Mouse (Mus musculus): ENCODE measurements around the gene Rnf157. TPM values are rescaled to one million over a fixed set of nuclear protein-coding genes. Genes with fewer than 3 reads are reported as not detected.

The Rnf157 gene
- polyA plus RNA-seq, 1 experiment from 2014 or later, result 8.6 TPM

DNA sequence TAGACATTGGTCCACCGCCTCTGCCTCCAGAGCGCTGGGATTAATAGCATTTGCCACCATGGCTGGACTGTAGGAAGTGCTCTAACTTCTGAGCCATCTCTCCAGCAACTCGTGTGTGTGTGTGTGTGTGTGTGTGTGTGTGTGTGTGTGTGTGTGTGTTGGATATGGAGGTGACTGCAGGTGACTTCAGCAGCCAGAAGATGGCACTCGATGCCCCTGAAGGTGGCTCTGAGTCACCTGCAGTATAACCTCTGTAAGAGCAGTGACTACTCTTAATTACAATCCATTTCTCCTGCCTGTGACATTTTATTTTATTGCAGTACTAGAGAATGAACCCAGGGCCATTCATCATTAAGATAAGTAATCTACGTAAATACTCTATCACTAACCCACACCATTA lies 61.5 kb downstream of the Rnf157 start:
- H3K36me3 ChIP-seq (ENCODE audit: control insufficient read depth, insufficient read depth, low read length), result peaks cover 9% of the 10 kb centered on the region
- H3K4me3 ChIP-seq (ENCODE audit: low read depth, low read length), result no peak overlapping the region
- H3K4me2 ChIP-seq, result no peak overlapping the region
- H3K9me3 ChIP-seq (replicated peaks; ENCODE audit: control insufficient read depth, low read length), result no peaks in the 10 kb centered on the region
- WGBS (ENCODE audit: insufficient replicate concordance), result 83% methylated on average over 5 of the region's 5 CpGs
- H3K4me1 ChIP-seq (ENCODE audit: control insufficient read depth, insufficient read depth, low read length), result 0 out of 2 replicates have a peak, but pooled peaks cover 5% of the 10 kb centered on the region
- no peak overlapping the region for H3K27ac ChIP-seq (ENCODE audit: low read depth, low read length)
- H3K9ac ChIP-seq (ENCODE audit: low read depth, low read length), result no peak overlapping the region
- H3K27me3 ChIP-seq (ENCODE audit: control insufficient read depth, insufficient read depth, low read length), result no peaks in the 10 kb centered on the region
- no peak for ATAC-seq (replicated peaks; ENCODE audit: insufficient number of reproducible peaks, low FRiP score, low TSS enrichment)

DNA sequence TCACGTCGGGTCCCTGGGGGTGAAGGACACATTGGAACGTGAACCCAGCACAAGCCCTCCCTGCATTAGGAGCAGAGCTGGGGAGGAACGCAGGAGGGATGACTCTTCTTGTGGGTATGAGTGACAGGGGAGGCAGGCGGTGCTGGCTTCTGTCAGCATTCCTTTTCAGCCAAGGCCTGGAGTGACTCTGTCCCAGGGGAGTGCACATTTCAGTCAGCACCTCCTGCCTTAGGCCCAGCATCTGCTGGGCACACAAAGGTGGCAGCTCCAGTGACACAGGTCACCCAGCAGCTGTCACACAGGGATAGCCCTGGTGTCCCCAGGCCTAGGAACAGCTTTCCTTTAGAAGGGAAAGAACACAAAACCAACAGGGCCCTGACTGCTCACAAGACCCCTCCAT lies 64.9 kb downstream of the Rnf157 start:
- Histone ChIP-seq H3K27me3 (ENCODE audit: control insufficient read depth, insufficient read depth, low read length) (no peaks in the 10 kb centered on the region), H3K27ac (ENCODE audit: low read depth, low read length) (no peak overlapping the region), H3K9me3 (replicated peaks; ENCODE audit: control insufficient read depth, low read length) (no peaks in the 10 kb centered on the region), H3K36me3 (ENCODE audit: control insufficient read depth, insufficient read depth, low read length) (peaks cover 6% of the 10 kb centered on the region), H3K4me3 (ENCODE audit: low read depth, low read length) (no peak overlapping the region), H3K9ac (ENCODE audit: low read depth, low read length) (no peak overlapping the region), H3K4me2 (no peak overlapping the region), H3K4me1 (ENCODE audit: control insufficient read depth, insufficient read depth, low read length) (0 out of 2 replicates have a peak, but pooled peaks cover 5% of the 10 kb centered on the region)
- 46% methylated on average over 5 of the region's 5 CpGs for WGBS (ENCODE audit: insufficient replicate concordance)
- no peak for ATAC-seq (replicated peaks; ENCODE audit: insufficient number of reproducible peaks, low FRiP score, low TSS enrichment)

DNA sequence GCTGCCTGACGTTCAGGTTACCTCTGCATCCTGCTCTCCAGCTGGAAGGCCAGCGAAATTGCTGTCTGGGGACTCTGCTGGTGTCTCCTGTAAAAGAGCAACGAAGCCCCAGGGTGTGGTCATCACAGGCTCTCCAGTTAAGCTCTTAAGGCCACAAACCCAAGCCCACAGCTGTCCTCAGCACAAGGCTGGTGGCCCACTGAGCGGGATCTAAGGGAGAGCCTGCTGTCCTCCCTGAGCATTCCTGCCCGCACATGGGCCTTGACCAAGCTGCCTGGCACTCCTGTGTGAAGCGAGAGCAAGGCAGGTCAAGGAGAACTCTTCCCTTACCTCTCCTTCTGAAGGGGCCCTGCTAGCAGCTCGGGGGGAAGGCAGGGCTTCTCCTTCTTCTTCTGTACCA lies 65.8 kb downstream of the Rnf157 start:
- no peak for ATAC-seq (replicated peaks; ENCODE audit: insufficient number of reproducible peaks, low FRiP score, low TSS enrichment)
- Histone ChIP-seq H3K4me2 (no peak overlapping the region), H3K27ac (ENCODE audit: low read depth, low read length) (no peak overlapping the region), H3K27me3 (ENCODE audit: control insufficient read depth, insufficient read depth, low read length) (no peaks in the 10 kb centered on the region), H3K4me1 (ENCODE audit: control insufficient read depth, insufficient read depth, low read length) (0 out of 2 replicates have a peak, but pooled peaks cover 7% of the 10 kb centered on the region), H3K4me3 (ENCODE audit: low read depth, low read length) (no peak overlapping the region), H3K9ac (ENCODE audit: low read depth, low read length) (no peak overlapping the region), H3K9me3 (replicated peaks; ENCODE audit: control insufficient read depth, low read length) (no peaks in the 10 kb centered on the region), H3K36me3 (ENCODE audit: control insufficient read depth, insufficient read depth, low read length) (peaks cover 6% of the 10 kb centered on the region)
- 70% methylated on average over 7 of the region's 7 CpGs for WGBS (ENCODE audit: insufficient replicate concordance)

DNA sequence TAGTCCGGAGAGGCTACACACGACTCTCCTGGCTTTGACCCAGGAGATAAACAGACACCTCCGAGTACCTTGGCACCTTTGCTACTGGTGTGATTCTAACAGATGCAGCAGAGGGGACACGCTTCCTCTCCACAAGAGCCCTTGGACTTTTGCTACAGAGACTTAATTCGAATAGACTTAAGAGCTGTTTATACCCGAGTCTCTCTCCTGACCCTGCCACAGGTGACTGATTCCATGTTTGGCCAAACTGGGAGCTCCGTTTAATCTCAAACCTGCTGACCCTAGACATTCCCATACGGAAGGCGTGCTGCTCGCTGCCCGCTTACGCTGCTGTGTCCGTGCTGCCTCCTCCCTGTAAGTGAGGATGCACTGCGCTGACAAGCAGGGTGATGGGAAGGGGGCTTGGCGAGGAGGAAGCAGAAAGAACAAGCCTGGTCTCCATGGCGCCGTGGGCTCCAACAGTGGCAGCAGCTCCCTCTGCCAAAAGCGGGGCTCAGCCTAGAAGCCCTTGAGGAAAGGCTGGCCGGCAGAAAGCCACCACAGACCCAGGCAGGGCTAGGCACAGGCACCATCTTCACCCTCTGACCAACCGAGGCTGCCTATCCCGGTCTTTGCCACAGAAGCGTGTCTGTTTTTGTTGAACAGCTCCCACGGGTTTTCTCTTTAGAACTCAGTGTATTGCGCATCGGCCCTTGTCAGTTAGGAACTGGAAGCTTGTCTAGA lies 70.6 kb downstream of the Rnf157 start:
- Histone ChIP-seq H3K36me3 (ENCODE audit: control insufficient read depth, insufficient read depth, low read length) (peaks cover 2% of the 10 kb centered on the region), H3K9me3 (replicated peaks; ENCODE audit: control insufficient read depth, low read length) (no peaks in the 10 kb centered on the region), H3K4me3 (ENCODE audit: low read depth, low read length) (no peak overlapping the region), H3K4me1 (ENCODE audit: control insufficient read depth, insufficient read depth, low read length) (0 out of 2 replicates have a peak, but pooled peaks cover 2% of the 10 kb centered on the region), H3K9ac (ENCODE audit: low read depth, low read length) (no peak overlapping the region), H3K4me2 (no peak overlapping the region; the same call in 1 of the 2 replicates), H3K27ac (ENCODE audit: low read depth, low read length) (no peak overlapping the region), H3K27me3 (ENCODE audit: control insufficient read depth, insufficient read depth, low read length) (peaks cover 6% of the 10 kb centered on the region)
- no peak for ATAC-seq (replicated peaks; ENCODE audit: insufficient number of reproducible peaks, low FRiP score, low TSS enrichment)
- WGBS (ENCODE audit: insufficient replicate concordance), result 60% methylated on average over 25 of the region's 25 CpGs

DNA sequence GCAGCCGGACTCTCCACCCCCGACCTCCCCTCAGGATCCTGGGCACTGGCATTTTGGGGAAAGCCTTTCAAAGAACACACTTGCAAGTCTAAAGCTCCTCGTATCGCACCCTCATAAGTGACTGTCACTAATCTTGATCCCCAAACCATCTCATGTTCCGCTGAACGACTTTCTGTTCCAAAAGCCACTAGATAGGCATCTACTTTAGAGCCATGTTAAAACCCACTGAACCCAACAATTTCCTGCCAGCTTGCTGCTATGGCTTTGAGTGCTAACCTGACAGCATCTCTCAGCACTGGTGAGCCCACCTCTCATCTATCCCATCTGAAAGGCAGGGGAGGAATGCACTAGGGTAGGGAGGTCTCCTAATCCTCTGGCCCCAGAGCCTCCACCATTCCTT lies 75.3 kb downstream of the Rnf157 start:
- Histone ChIP-seq H3K4me1 (ENCODE audit: control insufficient read depth, insufficient read depth, low read length) (peaks cover 19% of the 10 kb centered on the region), H3K36me3 (ENCODE audit: control insufficient read depth, insufficient read depth, low read length) (no peaks in the 10 kb centered on the region), H3K27ac (ENCODE audit: low read depth, low read length) (no peak overlapping the region), H3K4me3 (ENCODE audit: low read depth, low read length) (no peak overlapping the region), H3K9me3 (replicated peaks; ENCODE audit: control insufficient read depth, low read length) (no peaks in the 10 kb centered on the region), H3K4me2 (no peak overlapping the region), H3K27me3 (ENCODE audit: control insufficient read depth, insufficient read depth, low read length) (peaks cover 38% of the 10 kb centered on the region), H3K9ac (ENCODE audit: low read depth, low read length) (no peak overlapping the region)
- no peak for ATAC-seq (replicated peaks; ENCODE audit: insufficient number of reproducible peaks, low FRiP score, low TSS enrichment)
- WGBS (ENCODE audit: insufficient replicate concordance), result 76% methylated on average over 6 of the region's 6 CpGs

DNA sequence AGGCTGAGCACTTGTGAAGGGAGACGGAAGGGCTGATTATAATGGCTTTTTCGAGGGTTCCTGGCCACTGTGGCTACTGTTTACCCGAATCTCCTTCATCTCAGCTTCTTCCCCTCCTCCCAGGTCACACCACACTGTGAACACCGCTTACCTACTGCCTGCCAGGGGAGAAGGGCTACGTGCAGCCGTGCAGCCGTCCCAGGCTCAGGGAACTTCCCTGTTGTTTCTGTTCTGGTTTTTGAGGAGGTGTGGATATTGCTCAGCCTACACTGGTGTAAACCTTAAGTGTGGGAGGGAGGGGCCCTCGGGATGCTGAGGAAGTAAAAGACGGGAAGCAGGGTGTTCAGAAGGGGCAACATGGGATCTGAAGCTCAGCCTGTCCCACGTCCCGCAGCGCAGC lies 75.8 kb downstream of the Rnf157 start:
- no peaks in the 10 kb centered on the region for H3K36me3 ChIP-seq (ENCODE audit: control insufficient read depth, insufficient read depth, low read length)
- no peak overlapping the region for H3K27ac ChIP-seq (ENCODE audit: low read depth, low read length)
- H3K27me3 ChIP-seq (ENCODE audit: control insufficient read depth, insufficient read depth, low read length), result peaks cover 41% of the 10 kb centered on the region
- no peak overlapping the region for H3K4me2 ChIP-seq
- no peak overlapping the region for H3K4me3 ChIP-seq (ENCODE audit: low read depth, low read length)
- no peaks in the 10 kb centered on the region for H3K9me3 ChIP-seq (replicated peaks; ENCODE audit: control insufficient read depth, low read length)
- 54% methylated on average over 12 of the region's 12 CpGs for WGBS (ENCODE audit: insufficient replicate concordance)
- peak overlapping the region; percentile 24; the same call in 1 of the 2 replicates for H3K9ac ChIP-seq (ENCODE audit: low read depth, low read length)
- peaks cover 22% of the 10 kb centered on the region for H3K4me1 ChIP-seq (ENCODE audit: control insufficient read depth, insufficient read depth, low read length)
- ATAC-seq (replicated peaks; ENCODE audit: insufficient number of reproducible peaks, low FRiP score, low TSS enrichment), result no peak

DNA sequence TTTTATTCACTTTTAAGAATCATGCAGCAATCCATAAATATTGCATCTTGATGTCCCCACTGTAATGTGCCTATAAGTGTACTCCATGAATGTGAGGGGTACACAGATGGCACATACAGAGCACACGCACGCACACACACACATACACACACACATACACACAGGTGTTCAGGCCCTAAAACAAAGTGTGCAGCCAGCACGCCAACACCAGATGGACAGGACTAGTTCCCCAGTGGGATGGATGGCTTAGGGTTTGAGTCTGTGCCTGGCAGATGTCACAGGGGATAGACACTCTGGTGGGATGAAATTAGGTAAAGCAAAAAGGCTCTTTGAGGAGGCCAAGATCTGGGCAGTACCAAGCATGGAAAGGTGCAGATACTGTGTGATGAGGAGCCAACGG lies 76.4 kb downstream of the Rnf157 start:
- Histone ChIP-seq H3K4me3 (ENCODE audit: low read depth, low read length) (no peak overlapping the region), H3K9ac (ENCODE audit: low read depth, low read length) (no peak overlapping the region), H3K36me3 (ENCODE audit: control insufficient read depth, insufficient read depth, low read length) (no peaks in the 10 kb centered on the region), H3K27me3 (ENCODE audit: control insufficient read depth, insufficient read depth, low read length) (peaks cover 47% of the 10 kb centered on the region), H3K4me1 (ENCODE audit: control insufficient read depth, insufficient read depth, low read length) (peaks cover 23% of the 10 kb centered on the region), H3K9me3 (replicated peaks; ENCODE audit: control insufficient read depth, low read length) (no peaks in the 10 kb centered on the region), H3K4me2 (peak overlapping the region; percentile 87; the same call in 1 of the 2 replicates), H3K27ac (ENCODE audit: low read depth, low read length) (no peak overlapping the region)
- WGBS (ENCODE audit: insufficient replicate concordance), result 85% methylated on average over 4 of the region's 4 CpGs
- no peak for ATAC-seq (replicated peaks; ENCODE audit: insufficient number of reproducible peaks, low FRiP score, low TSS enrichment)

DNA sequence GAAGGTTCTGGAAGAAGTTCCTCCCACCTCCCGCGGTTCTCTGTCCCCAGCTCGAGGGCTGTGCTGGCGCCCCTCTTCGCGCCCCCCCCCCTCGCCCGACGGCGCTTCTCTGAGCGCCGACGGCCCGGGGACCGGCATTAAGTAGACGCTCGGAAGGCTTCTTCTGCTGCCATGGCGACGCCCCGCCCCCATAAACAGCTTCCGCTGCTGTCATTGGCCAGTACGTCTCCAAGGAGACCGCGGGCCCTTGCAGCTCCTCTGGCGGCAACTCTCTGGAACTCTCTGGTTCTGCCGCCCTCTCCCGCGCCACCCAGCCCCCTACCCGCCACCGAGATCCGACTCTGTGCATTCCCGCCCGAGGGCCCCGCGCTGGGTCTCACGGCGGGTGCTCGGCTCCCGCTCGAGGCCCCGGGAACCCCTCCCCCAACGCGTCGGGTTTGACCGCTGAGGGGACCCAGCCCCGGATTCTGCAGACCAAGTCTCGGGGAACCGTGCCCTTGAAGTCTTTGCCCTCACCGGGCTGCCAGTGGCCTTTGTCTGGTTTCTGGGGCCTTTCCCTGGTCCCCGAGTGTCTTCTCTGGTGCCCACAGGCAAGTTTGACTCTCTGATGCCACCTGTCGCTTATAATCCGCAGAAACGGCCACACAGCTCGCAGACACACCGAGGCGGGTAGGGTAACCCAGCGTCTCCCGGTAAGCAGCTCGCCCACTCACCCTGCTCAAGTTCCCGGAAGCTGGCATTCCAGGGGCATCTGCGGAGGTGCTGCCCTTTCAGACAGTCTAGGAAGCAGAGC lies 77.4 kb downstream of the Rnf157 start, which contains the start of gene Foxj1:
Foxj1 (minus strand) TSS at position 156 of the 793 bp plus-strand sequence.
- peak; percentile 76 for ATAC-seq (replicated peaks; ENCODE audit: insufficient number of reproducible peaks, low FRiP score, low TSS enrichment)
- H3K27me3 ChIP-seq (ENCODE audit: control insufficient read depth, insufficient read depth, low read length), result peaks cover 48% of the 10 kb centered on the region
- H3K4me2 ChIP-seq, result peak within 1 kb of the TSS; percentile 87
- under 1% methylated on average over 61 of the region's 61 CpGs for WGBS (ENCODE audit: insufficient replicate concordance)
- peak within 1 kb of the TSS; percentile 67 for H3K9ac ChIP-seq (ENCODE audit: low read depth, low read length)
- H3K4me1 ChIP-seq (ENCODE audit: control insufficient read depth, insufficient read depth, low read length), result peaks cover 23% of the 10 kb centered on the region
- H3K36me3 ChIP-seq (ENCODE audit: control insufficient read depth, insufficient read depth, low read length), result no peaks in the 10 kb centered on the region
- peak within 1 kb of the TSS; percentile 59 for H3K4me3 ChIP-seq (ENCODE audit: low read depth, low read length)
- no peaks in the 10 kb centered on the region for H3K9me3 ChIP-seq (replicated peaks; ENCODE audit: control insufficient read depth, low read length)
- no peak within 1 kb of the TSS for H3K27ac ChIP-seq (ENCODE audit: low read depth, low read length)
